Mouse (Mus musculus) CH12F3 (cell line): ENCODE results near the gene Gm28305.

Experiments used
- in situ Hi-C: fragments of 300-500 bp; cut with MboI; formaldehyde crosslinking; loops from 2 replicates; pipeline ENCODE4 v1.14.3; 2020; ENCODE audit warnings: low sequenced_read_pairs

Gm28305 gene

DNA sequence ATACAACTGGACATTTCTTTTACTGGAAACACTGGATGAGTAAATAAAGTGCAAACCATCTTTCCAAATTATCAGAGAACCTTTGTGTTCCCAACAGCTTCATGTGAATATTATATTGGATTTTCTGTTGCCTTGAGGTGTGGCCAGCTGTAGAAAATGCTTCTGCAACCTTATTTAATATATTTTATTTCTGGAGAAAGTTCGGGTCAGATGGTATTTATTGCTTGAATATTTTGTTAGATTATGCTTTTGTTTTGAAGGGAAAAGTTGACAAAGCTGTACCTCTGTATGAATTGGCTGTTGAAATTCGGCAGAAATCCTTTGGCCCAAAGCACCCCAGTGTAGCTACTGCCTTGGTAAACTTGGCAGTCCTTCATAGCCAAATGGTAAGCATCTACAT lies at the start of gene Gm28305:
Gene Gm28305, plus strand, starts transcription at position 301 of the 400 bp plus-strand sequence.
- in situ Hi-C loops: no loop called here

DNA sequence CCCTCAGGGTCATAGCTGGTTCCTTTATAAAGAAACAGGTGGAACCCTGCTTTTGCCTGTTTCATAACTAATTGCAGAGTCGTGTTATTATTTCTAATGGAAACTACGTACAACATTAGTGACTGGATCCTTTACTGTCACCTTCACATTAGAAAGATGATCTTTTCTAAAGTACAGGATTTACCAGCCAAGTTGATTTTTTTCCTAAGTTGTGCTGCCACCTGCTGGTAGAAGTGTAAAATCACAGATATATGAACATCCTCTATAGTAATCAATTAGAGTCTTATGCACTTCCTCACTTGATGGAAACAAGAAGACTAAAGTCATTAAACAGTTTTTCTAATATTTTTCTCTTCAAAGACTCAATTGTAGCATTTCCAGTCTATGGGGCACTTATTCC lies 44.0 kb upstream of the Gm28305 start:
- in situ Hi-C loops: loop anchor here (25.0 kb wide), 1 partner anchor 384 kb away; no protein-coding TSS in a partner anchor

DNA sequence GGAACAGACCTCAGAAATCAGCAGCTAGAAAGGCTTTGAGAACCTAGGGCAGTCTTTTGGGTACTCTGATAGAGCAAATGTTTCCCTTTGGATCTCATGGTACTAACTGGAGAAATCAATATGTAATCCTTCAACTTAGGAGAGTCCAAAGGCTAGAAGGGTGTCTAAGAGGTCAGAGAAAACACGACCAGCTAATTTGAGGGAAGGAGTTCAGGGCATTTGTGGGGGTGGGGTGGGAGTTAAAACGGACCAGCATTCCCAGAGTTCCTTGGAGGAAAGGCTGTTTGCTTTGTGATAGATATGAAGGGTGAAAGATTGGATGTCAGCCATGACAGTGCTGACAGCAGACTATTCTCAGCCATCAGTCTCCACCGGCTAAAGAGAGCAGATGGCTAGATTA lies 39.9 kb upstream of the Gm28305 start:
- in situ Hi-C loops: no loop called here

DNA sequence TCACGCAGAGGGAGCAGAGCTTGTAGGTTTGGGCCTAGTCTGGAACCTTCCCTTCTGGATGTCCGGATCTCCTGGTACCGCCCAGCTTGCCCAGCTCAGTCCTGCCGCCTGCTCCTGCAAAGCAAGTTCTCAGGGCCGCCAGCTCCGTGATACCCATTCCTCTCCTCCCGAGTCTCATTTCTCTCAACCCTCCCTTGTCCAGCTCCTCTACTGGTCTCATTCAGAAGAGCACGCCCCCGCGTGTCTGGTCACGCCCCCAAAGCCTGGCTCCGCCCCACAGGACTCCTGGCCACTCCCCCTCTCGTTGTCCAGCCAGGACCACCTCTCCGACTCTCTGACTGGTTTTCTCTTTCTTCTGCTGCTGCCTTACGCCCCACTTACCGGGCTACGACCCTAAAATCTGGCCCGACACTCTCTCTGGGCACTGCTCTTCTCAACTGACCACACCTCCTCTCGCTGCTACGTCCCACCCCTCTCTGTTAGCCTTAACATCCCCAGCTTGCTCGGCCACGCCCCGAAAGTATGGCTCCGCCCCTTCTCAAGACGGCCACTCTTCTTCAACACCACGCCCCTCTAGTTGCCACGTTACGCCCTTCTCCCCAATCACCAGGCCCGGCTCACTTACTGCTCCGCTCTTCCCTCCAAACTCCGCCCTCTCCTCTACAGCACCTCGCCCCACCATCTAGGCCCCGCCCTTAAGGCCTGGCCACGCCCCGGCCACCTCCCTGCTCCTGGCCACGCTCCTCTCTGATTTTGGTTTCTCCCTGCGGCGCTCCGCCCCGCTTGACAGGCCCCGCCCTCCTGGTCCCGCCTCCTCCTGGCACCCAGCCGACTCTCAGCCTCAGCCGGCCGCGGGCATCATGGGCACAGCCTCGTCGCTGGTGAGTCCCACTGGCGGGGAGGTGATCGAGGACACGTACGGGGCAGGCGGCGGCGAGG lies 38.3 kb upstream of the Gm28305 start, which contains the start of gene Nphp3:
Gene Nphp3, plus strand, starts transcription at position 624 of the 939 bp plus-strand sequence.
- in situ Hi-C loops: no loop called here

DNA sequence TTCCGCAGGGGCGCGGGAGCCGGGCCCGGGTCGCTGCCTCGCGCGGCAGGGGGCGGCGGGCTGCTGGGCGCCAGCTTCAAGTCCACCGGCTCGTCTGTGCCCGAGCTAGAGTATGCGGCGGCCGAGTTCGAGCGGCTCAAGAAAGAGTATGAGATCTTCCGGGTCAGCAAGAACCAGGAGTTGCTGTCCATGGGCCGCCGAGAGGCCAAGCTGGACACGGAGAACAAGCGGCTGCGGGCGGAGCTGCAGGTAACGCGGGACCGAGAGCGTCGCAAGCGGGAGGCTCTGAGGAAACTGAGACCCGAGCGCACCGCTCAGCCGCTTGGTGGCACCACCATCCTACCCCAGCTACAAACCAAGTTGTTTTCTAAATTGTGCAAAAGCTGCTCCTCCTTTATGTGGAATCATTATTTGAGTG lies 37.5 kb upstream of the Gm28305 start:
- in situ Hi-C loops: no loop called here

DNA sequence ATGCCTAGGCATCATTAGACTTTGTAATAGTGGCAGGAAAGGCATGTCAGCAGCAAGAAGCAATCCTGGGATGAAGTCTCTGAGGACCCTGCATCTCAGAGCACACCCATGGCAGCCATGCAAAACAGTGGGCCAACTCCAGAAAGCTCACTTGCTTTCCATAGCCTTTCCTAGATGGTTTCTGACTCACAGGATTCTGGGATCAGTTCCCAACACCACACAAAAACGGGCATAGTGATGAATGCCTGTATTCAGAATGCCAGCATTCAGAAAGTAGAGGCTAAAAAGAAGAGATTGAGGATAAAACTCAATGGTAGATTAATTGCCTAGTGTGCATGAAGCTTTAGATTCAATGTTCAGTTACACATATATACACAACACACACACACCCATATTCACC lies 25.9 kb upstream of the Gm28305 start:
- in situ Hi-C loops: no loop called here

DNA sequence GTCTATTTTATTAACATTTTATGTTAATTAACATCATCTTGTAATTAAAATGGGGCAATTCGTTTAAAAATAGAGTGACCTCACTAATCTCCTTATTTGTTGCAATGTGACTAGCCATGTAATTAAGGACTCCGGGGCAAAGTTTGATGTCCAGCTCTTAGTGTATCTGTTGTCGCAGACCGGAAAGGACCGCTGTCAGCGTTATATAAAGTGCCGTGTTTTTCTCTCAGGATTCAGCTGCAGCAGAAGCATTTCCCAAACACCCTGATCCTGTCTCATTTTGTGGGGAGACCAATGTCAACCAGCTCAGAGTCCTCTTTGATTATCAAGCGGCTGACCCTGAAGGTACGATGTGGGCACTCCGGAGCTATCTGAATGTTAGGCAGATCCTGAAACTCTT lies 19.4 kb upstream of the Gm28305 start:
- in situ Hi-C loops: no loop called here

DNA sequence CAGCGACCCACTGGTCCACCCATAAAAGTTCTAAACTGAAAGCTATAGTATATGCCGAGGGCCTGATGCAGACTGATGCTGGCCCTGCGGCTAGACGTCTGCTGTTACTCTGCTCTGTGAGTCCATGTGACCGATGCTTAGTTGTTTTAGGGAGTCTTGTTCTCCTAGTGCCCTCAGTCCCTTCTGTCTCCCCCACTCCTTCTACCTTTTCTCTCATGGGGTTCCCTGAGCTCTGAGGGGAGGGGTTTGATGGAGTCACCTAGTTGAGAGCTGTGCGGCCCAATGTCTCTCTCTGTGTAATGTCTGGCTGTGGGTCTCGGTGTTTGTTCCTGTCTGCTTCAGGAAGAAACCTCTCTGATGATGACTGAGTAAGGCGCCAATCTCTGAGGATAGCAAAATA lies 13.3 kb upstream of the Gm28305 start:
- in situ Hi-C loops: no loop called here

DNA sequence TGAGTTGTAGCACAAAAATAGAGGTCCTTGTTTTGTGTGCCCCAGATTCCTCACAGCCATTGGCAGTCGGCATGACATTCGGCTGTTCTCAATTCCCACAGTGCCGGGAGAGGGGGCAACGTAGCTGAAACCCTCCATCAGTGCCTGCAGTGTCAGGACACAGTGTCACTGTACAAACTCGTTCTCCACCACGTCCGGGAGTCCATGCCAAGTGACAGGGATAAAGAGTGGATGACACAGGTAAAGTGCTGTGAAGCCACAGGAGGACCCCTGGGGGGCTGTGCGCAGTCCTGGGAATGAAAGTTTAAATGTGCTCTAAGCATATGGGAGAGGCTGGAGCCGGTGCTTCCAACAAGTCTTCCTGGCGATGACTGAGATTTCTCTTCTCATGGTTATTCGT lies 10.6 kb upstream of the Gm28305 start:
- in situ Hi-C loops: no loop called here

DNA sequence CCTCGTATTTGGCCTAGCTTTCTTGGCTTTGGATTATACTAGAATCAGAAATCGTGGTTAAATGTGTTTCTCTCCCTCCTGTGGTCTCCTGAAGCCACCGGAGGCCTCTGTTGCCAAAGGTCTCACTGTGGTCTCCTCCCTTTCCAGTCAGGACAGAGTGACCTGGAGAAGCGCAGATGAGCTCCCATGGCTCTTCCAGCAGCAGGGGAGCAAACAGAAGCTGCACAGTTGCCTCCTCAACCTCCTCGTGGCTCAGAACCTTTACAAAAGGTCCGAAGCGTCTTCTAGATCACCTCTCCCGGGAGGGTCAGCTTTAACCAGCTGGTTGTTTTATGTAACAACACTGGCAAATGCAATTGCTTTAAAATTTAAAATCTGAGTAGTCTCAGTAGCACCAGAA lies 6.2 kb upstream of the Gm28305 start:
- in situ Hi-C loops: no loop called here

DNA sequence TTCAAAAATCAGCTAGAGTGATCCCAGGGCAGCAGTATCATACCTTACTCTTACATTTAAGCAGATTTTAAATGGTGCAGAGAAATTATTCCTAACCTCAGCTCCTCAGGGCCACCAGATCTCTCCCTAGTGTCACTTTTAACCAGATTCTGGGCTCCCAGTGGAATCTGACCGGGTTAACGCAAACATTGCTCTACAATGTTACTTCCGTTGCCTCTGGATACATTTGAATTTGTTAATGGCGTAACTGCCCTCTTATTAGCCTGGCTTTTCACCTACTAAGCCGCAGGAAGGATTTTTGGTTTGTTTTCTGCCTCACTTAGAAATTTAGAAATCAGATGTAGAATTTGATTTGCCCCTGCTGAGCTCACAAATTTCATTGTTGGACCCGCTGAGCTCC lies 5.7 kb upstream of the Gm28305 start:
- in situ Hi-C loops: no loop called here

DNA sequence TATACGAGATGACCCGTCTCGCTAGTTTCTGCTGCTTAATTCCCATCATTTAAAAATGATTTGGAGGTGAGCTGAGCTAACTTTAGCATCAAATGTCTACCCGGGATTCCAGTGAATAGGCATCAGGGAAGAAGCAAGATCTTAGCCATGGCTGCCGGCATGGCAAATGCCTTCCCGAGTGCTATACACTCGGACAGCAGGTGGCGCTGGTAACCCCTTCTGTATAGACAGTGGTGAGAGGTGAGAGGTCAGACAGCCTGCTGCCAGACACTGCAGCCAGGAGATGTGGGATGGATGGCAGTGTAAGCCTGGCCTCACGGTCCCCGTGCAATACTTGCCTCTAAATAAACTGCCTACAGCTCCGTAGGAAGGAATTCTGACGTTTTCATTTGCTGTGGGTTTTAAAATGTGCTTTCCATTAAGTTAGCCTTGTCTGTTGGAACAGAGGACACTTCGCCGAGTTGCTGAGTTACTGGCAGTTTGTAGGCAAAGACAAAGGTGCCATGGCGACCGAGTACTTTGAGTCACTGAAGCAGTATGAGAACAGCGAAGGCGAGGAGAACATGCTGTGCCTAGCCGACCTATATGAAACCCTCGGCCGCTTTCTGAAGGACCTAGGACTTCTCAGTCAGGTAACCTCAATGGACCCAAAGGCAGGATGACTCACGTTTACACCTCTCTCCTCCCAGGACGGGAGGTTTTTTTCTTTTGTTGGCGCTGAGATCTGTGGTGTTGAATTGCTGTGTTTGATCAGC lies 5.0 kb upstream of the Gm28305 start:
- in situ Hi-C loops: no loop called here

DNA sequence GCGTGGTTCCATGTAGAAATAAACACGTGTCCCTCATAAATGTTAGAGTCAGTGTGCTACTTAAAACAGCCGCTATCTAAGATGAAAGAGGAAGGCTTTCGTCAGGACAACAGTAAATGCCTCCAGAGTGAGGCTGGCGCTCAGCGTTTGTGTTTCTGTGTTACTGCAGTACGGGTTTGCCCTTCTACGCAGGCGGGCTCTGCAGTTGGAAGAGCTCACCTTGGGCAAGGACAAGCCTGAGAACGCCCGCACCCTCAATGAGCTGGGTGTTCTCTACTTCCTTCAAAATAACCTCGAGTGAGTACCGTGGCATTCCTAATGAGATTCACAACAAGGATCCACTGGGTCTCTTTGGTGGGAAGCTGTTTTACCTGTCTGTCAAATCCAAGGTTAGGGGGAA lies 2.2 kb upstream of the Gm28305 start:
- in situ Hi-C loops: no loop called here

DNA sequence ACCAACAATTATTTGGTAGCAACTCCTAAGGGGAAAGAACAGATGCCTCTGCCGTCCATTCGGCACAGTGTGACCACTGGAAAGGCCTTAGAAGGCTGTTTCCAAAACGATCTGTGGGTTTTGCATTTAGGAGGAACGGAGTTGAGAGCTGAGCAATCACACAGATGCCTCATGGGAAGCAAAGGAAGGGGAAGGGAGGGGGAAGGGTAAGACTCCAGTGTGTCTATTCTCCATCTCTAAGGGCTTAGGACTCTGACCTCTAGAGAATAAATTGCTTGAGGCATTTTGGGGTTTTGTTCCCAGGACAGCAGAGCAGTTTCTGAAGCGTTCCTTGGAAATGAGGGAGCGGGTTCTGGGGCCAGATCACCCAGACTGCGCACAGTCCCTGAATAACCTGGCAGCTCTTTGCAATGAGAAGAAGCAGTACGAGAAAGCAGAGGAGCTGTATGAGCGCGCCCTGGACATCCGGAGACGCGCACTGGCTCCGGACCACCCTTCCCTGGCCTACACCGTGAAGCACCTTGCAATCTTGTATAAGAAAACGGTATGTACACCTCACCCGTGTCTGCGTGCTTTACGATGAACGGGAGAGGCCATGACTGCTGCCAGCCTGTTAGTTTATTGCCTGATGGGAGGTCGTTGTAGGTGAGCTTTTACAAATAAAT lies 1.3 kb upstream of the Gm28305 start:
- in situ Hi-C loops: no loop called here

DNA sequence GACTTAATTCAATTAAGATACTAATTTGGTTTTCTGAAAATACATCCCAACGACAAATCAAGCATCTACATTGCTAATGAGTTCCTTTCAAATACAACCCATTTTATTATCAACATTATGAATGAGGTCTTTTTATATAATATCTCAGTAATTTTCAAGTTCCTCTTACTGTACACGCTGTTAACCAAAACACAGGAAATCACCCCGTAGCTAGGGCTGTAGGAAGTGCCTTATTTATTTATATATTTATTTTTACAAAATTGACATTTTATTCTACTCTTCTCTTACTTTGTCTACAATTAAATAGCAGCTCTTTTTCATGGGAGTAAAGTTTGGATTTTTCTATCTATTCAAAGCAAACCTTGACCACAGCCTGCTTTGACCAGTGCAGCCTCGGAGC lies 720 bp upstream of the Gm28305 start:
- in situ Hi-C loops: no loop called here

DNA sequence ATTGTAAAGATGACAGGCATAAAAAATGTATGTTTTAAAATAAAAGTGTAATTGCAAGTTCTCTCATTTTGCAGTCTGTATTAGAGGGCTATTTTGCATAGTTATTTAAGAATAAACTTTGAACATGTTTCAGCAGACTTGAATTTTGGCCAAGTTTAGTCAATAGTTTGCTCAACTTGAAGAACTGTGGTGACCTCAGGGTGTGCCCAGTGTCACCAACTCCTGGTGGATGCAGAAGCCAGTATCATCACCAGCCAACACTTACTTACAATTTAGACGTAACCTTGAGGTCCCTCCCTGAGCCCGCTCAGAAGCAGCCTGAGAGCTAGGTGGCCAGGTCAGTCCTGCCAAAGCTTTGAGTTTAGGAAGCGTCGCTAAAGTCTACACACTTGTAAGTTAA lies 3.2 kb downstream of the Gm28305 start:
- in situ Hi-C loops: no loop called here

DNA sequence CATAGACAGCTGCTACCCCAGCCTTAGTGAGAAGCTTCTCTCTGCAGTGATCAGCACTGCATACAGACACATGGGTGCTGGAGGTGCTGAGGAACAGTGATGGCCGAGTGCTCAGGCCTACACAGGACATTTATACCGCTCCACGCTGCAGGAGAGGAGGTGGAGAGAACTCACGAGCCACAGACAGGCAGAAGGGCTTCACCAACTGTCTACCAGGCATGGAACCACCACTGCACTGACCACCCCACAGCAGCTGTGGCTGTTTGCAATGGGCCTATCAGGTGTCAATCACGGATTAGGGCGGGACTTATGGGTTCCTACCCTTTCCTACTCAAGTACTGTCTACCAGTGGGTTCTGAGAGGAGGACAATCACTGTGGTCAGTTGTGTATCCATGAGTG lies 10.6 kb downstream of the Gm28305 start:
- in situ Hi-C loops: no loop called here

DNA sequence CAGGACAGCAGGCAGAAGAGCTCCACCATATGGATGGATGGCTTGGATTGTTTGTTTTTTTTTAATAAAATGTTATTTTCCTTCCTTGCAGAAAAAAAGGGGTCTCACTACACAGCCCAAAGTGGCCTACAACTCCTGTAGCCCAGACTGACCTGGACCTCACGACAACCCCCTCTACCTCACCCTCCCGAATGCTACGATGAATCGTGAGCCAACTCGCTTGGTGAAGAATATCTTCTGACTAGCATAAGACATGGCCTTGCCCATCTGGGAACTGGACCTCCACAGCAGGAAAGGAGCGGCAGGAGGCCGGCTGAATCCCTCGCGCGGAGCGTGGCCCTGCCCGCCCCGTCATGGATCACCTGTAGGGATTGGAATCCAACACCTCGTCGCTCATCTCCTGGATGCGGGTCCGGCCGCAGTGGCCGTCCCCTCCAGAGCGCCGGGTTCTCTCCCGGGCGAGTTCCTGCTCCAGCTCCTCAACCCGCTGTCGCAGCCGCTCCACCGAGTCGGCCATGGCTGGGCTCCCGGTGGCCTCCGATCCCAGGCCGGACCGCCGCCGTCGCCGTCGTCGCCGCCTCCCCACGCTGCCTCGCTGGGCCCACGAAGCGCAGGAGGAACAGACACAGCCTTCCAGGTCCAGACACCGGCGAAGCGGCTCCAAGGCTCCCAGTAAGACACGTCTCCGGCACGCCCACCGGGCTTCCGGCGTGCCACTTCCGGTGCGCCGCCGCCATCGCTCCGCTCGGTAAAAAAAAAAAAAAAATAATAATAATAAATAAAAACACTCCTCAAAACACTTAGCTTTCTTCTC lies 22.2 kb downstream of the Gm28305 start, which contains the start of gene Uba5:
Gene Uba5, minus strand, starts transcription at position 705 of the 814 bp plus-strand sequence.
- in situ Hi-C loops: no loop called here

DNA sequence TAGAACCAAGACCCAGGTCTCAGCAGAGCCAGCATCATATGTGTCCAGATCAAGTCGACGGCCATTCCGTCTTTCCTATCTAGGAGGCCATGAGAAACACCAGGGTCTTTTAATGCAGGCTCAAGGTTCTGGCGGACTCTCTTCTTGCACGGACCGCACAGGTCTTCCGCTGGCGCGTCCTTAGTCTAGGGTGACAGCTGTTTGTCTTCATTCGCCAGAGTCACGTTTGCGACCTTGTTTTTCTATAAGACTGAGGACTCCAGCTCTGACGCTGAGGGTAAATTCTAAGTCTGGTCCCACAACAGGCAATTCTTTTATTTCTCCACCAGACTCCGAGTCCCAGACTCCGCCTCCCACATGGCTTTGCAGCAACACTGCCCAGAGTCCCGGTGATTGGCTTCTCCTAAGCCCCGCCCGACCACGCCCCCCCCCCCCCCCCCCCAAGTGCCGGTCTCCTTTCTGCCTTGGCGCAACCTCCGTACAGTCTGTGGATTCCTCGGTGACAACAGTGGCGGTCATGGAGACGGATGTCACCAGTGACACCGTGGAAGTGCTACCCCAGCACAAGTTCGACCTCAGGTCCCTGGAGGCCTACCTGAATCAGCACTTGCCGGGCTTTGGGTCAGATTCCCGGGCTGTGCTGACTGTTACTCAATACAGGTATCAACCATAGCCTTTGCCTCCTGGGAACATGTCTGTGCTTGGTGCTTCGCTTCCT lies 22.9 kb downstream of the Gm28305 start, which contains the start of gene Acad11:
Gene Acad11, plus strand, starts transcription at position 134 of the 718 bp plus-strand sequence.
- in situ Hi-C loops: no loop called here

DNA sequence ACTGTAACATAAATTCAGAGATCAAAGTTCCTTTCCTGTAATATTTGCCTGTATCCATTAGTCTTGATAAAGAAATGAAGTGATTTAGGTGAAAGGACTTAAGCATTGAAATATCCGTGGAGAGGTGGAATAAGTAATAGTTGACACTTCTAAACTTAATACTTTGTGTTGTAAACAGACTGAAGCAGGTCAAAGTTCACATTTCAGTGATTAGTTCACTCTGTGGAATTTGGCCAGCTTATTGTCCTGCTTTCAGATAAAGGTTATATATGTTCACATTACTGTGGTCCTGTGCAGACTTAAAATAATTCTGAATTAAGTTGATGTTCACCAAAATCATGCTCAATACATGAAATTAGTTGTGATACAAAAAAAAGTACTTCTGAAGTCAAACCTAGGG lies 24.1 kb downstream of the Gm28305 start:
- in situ Hi-C loops: no loop called here
